Comparison of ENCODE assay signal across 23 mouse cellular contexts in genomic region chr2:130501556-130501955, GRCm38 (mm10). TPM values are rescaled to one million over a fixed set of nuclear protein-coding genes. Genes with fewer than 3 reads are reported as not detected.
DNase-seq lines count a peak whose midpoint lies in the region; ATAC-seq and TF ChIP-seq lines count a peak whose summit lies in the region.
"Had no signal": no experiment of that assay in that cellular context is flagged by ENCODE, and none has a peak within 500 bp of the region (broad histone marks: within the 10 kb centered on the region; RNA-seq: fewer than 3 reads in every experiment).

No protein-coding gene starts in this region.

- peak overlapping the region; percentile 55 for H3K4me2 ChIP-seq in myocyte (ENCODE audit: low read depth)
- H3K4me2 ChIP-seq in midbrain, embryonic 15.5 days = no peak overlapping the region
- H3K4me2 ChIP-seq: forebrain, embryonic 13.5 days; midbrain, embryonic 12.5 days; neural tube, embryonic 15.5 days had no signal

- no peak overlapping the region for H3K4me3 ChIP-seq in G1E (ENCODE audit: low read depth, low read length)
- H3K4me3 ChIP-seq in myocyte = no peak overlapping the region
- no peak overlapping the region for H3K4me3 ChIP-seq in midbrain, embryonic 15.5 days
- H3K4me3 ChIP-seq: embryonic facial prominence, embryonic 10.5 days; forebrain, embryonic 13.5 days; layer of hippocampus, adult 2 months; limb, embryonic 10.5 days; midbrain, embryonic 12.5 days; neural tube, embryonic 15.5 days had no signal

- no peak overlapping the region for H3K27ac ChIP-seq in midbrain, embryonic 15.5 days
- H3K27ac ChIP-seq: embryonic facial prominence, embryonic 10.5 days; forebrain, embryonic 13.5 days; layer of hippocampus, adult 2 months; limb, embryonic 10.5 days; midbrain, embryonic 12.5 days; neural tube, embryonic 15.5 days had no signal

- peaks cover 42% of the 10 kb centered on the region for H3K79me2 ChIP-seq in myocyte (ENCODE audit: control insufficient read depth, insufficient read depth)

- H3K9ac ChIP-seq in midbrain, embryonic 15.5 days = no peak overlapping the region
- H3K9ac ChIP-seq: forebrain, embryonic 13.5 days; midbrain, embryonic 12.5 days; neural tube, embryonic 15.5 days had no signal

- ATAC-seq in G1E (ENCODE audit: extremely low read depth, insufficient number of reproducible peaks, low FRiP score, poor library complexity, severe bottlenecking) = peak; percentile 22; the same call in 1 of the 2 replicates
- ATAC-seq in granulocyte monocyte progenitor cell, adult 5-6 weeks (replicated peaks; ENCODE audit: poor library complexity, severe bottlenecking) = peak; percentile 73
- no peak for ATAC-seq in midbrain, embryonic 15.5 days (replicated peaks)
- ATAC-seq: forebrain, embryonic 13.5 days had no signal

- DNase-seq in 416B (ENCODE audit: low read depth) = peak; percentile 93
- DNase-seq in G1E (ENCODE audit: low spot score) = no peak
- DNase-seq in urinary bladder, postnatal 10 days (ENCODE audit: low spot score) = no peak
- DNase-seq in left cerebral cortex, postnatal 36 days (ENCODE audit: low spot score in 2 of 2) = no peak
- no peak for DNase-seq in layer of hippocampus, postnatal 36 days
- DNase-seq: adrenal gland, postnatal 25 days; cerebellum, adult 2 months; gastrocnemius, postnatal 10 days; kidney, adult 18-20 months; kidney, postnatal 10 days; lung, adult 18-20 months; lung, postnatal 14 days; right cerebral cortex, postnatal 25 days; thymus, postnatal 14 days had no signal

- no peak overlapping the region for H3ac ChIP-seq in myocyte (ENCODE audit: control insufficient read depth, insufficient read length)

- no peak for TF ChIP-seq CTCF in G1E (IDR thresholded peaks at IDR 0.05; ENCODE audit: low read depth, low read length)

- H3K36me3 ChIP-seq in G1E (replicated peaks) = peaks cover 41% of the 10 kb centered on the region
- peaks cover 21% of the 10 kb centered on the region for H3K36me3 ChIP-seq in myocyte (ENCODE audit: control insufficient read depth, insufficient read depth)
- no peaks in the 10 kb centered on the region; the same call in 1 of the 2 replicates for H3K36me3 ChIP-seq in midbrain, embryonic 15.5 days (replicated peaks)

- H3K27me3 ChIP-seq in G1E (ENCODE audit: insufficient read depth, low read length) = no peaks in the 10 kb centered on the region
- no peaks in the 10 kb centered on the region for H3K27me3 ChIP-seq in myocyte (ENCODE audit: control insufficient read depth, insufficient read depth, insufficient read length)
- no peaks in the 10 kb centered on the region for H3K27me3 ChIP-seq in midbrain, embryonic 15.5 days (replicated peaks)
- H3K27me3 ChIP-seq: forebrain, embryonic 13.5 days; midbrain, embryonic 12.5 days; neural tube, embryonic 15.5 days had no signal

- 94% methylated on average over 2 of the region's 2 CpGs for WGBS in midbrain, embryonic 15.5 days

- peaks cover 13% of the 10 kb centered on the region for H3K4me1 ChIP-seq in G1E (ENCODE audit: insufficient read depth, low read depth, low read length)
- no peaks in the 10 kb centered on the region for H3K4me1 ChIP-seq in midbrain, embryonic 15.5 days
- H3K4me1 ChIP-seq: limb, embryonic 10.5 days; neural tube, embryonic 15.5 days had no signal

- no peaks in the 10 kb centered on the region for H3K9me3 ChIP-seq in G1E (replicated peaks)
- H3K9me3 ChIP-seq in midbrain, embryonic 15.5 days = no peaks in the 10 kb centered on the region
- H3K9me3 ChIP-seq: embryonic facial prominence, embryonic 10.5 days; forebrain, embryonic 13.5 days; limb, embryonic 10.5 days; midbrain, embryonic 12.5 days; neural tube, embryonic 15.5 days had no signal

- TF ChIP-seq POLR2A in myocyte (IDR thresholded peaks at IDR 0.05; ENCODE audit: insufficient read length, low read depth) = no peak

- intact Hi-C loops in left cerebral cortex, postnatal 36 days (cut with DNase I) = no loop called here

TF ChIP-seq in myocyte, 11 proteins besides CTCF, POLR2A, EP300 and RAD21:
- TF ChIP-seq TCF12 (IDR thresholded peaks at IDR 0.05; ENCODE audit: insufficient read depth, poor library complexity, severe bottlenecking) = peak; percentile 7
- no peak for TF ChIP-seq TCF3 (IDR thresholded peaks at IDR 0.05; ENCODE audit: insufficient read length, low read depth)
- no peak for TF ChIP-seq USF1 (IDR thresholded peaks at IDR 0.05; ENCODE audit: low read depth)
- TF ChIP-seq MYOG (IDR thresholded peaks at IDR 0.05; ENCODE audit: control insufficient read depth in 1 of 3, insufficient read depth in 1 of 3, insufficient read length in 2 of 3, low read depth in 2 of 3) = peak in 1 of 3 experiments; percentile 28
- TF ChIP-seq CEBPB (IDR thresholded peaks at IDR 0.05; ENCODE audit: insufficient read depth, poor library complexity, severe bottlenecking) = no peak
- peak in 1 of 3 experiments; percentile 42 for TF ChIP-seq MYOD1 (IDR thresholded peaks at IDR 0.05; ENCODE audit: control insufficient read depth in 1 of 3, insufficient read length in 2 of 3, low read depth in 2 of 3)
TF ChIP-seq in myocyte: peak in this region for 3.

RNA-seq across cellular contexts. Expression of gene Ptpra, which starts 51.5 kb away (rescaled TPM):
- total RNA-seq in G1E (2014; fragmentation: Nextera tagmentation) = 60.6 and 97.7 TPM in 2 replicates
- 119 and 127 TPM in 2 replicates for total RNA-seq in G1E (2017)
- polyA plus RNA-seq in G1E (2012) = 11.4 and 22.6 TPM in 2 replicates
- 68.9 and 76.2 TPM in 2 replicates for total RNA-seq in granulocyte monocyte progenitor cell, adult 5-6 weeks (2014; fragmentation: Nextera tagmentation)
- 118 and 138 TPM in 2 replicates for total RNA-seq in granulocyte monocyte progenitor cell, adult 5-6 weeks (2017)
- 57.9 TPM for polyA plus RNA-seq in myocyte (2012; fragmentation: generic; extraction: Trizol)
- total RNA-seq in left cerebral cortex, postnatal 36 days (2021) = 100 to 1,000 TPM; 239 to 240 TPM
- 136 and 142 TPM in 2 replicates for polyA plus RNA-seq in midbrain, embryonic 15.5 days (2015; fragmentation: Nextera tagmentation; extraction: Ambion mirVana)
- total RNA-seq in layer of hippocampus, postnatal 36 days (2021) = 100 to 1,000 TPM; 318 to 339 TPM
